Mouse (Mus musculus): ENCODE results near the gene Prkar2b. TPM values are rescaled to one million over a fixed set of nuclear protein-coding genes. Genes with fewer than 3 reads are reported as not detected.

The Prkar2b gene
- total and polyA plus RNA-seq, 3 experiments: 2.5 to 6.1 (median 2.9) TPM

DNA sequence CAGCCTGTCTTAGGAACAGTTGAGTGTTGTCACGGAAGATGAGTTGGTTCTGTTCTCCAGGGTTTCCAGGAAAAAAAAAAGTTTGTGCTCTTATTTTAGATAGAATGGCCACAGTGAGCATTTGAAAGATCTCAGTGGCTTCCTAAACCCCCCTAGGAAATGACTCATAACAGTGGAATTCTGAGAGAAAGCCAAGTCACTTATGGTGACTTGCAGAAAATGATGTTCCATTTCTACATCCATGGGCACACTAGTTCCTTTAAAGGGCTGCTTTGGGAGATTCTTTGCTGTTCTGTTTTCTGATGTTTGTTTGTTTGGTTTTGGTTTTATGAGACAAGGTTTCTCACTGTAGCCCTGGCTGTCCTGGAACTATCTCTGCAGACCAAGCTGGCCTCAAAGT lies 34.1 kb upstream of the Prkar2b start:
- Histone ChIP-seq H3K36me3 (replicated peaks in 1 of 2; ENCODE audit: control insufficient read depth in 1 of 2, insufficient read depth in 1 of 2, low read length in 1 of 2) (no peaks in the 10 kb centered on the region), H3K9me3 (replicated peaks; ENCODE audit: low read length) (peaks cover 11% of the 10 kb centered on the region), H3K27me3 (replicated peaks) (no peaks in the 10 kb centered on the region), H3K4me2 (ENCODE audit: insufficient read depth, low read depth, poor library complexity, severe bottlenecking) (no peak overlapping the region), H3K4me3 (replicated peaks in 1 of 3; ENCODE audit: low read depth in 2 of 3, low read length in 2 of 3, poor library complexity in 1 of 3) (no peak overlapping the region), H3K4me1 (ENCODE audit: control insufficient read depth in 1 of 2, insufficient read depth in 2 of 2) (no peaks in the 10 kb centered on the region), H3K27ac (ENCODE audit: insufficient read depth, low read depth) (no peak overlapping the region), H3K79me2 (replicated peaks; ENCODE audit: control insufficient read depth, extremely low read depth, insufficient read depth, poor library complexity, severe bottlenecking) (no peaks in the 10 kb centered on the region), H3K9ac (ENCODE audit: insufficient read depth, low read depth) (no peak overlapping the region)
- in situ Hi-C loops (cut with MboI; ENCODE audit: low pct_ligation_motif_present, low pct_unique_long_range_greater_than_20kb, low sequenced_read_pairs): no loop called here
- DNase-seq (ENCODE audit: extremely low read depth): no peak
- dilution Hi-C loops (cut with MboI; ENCODE audit: extremely low pct_ligation_motif_present, extremely low pct_unique_long_range_greater_than_20kb, low sequenced_read_pairs): no loop called here
- no peak for TF ChIP-seq ZNF384 (IDR thresholded peaks at IDR 0.05; ENCODE audit: low read depth, low read length)
- TF ChIP-seq UBTF (IDR thresholded peaks at IDR 0.05; ENCODE audit: low read depth, low read length): no peak
- no peak for TF ChIP-seq ZMIZ1 (IDR thresholded peaks at IDR 0.05; ENCODE audit: low read depth, low read length)
- TF ChIP-seq POLR2AphosphoS2 (IDR thresholded peaks at IDR 0.05; ENCODE audit: low read depth, low read length): no peak
- no peak for TF ChIP-seq MEF2A (IDR thresholded peaks at IDR 0.05; ENCODE audit: borderline replicate concordance, low read depth, low read length)
- TF ChIP-seq IRF4 (IDR thresholded peaks at IDR 0.05; ENCODE audit: low read depth, low read length): no peak
- no peak for TF ChIP-seq NRF1 (IDR thresholded peaks at IDR 0.05; ENCODE audit: low read depth, low read length)
- no peak for TF ChIP-seq TBP (conservative IDR thresholded peaks at IDR 0.05; ENCODE audit: low read depth, low read length)

GRCm38 (mm10) chr12:32092452-32092851 lies 31.4 kb upstream of the Prkar2b start:
- peaks cover 0 to 19% of the 10 kb centered on the region in 2 experiments; a peak in 2 of 4 replicates for H3K4me1 ChIP-seq (ENCODE audit: control insufficient read depth in 1 of 2, insufficient read depth in 2 of 2)
- H3K4me2 ChIP-seq (ENCODE audit: insufficient read depth, low read depth, poor library complexity, severe bottlenecking): no peak overlapping the region
- no peaks in the 10 kb centered on the region for H3K27me3 ChIP-seq (replicated peaks)
- no peaks in the 10 kb centered on the region for H3K79me2 ChIP-seq (replicated peaks; ENCODE audit: control insufficient read depth, extremely low read depth, insufficient read depth, poor library complexity, severe bottlenecking)
- dilution Hi-C loops (cut with MboI; ENCODE audit: extremely low pct_ligation_motif_present, extremely low pct_unique_long_range_greater_than_20kb, low sequenced_read_pairs) (no loop called here), in situ Hi-C loops (cut with MboI; ENCODE audit: low pct_ligation_motif_present, low pct_unique_long_range_greater_than_20kb, low sequenced_read_pairs) (no loop called here)
- H3K27ac ChIP-seq (ENCODE audit: insufficient read depth, low read depth): no peak overlapping the region
- no peak overlapping the region for H3K9ac ChIP-seq (ENCODE audit: insufficient read depth, low read depth)
- H3K9me3 ChIP-seq (replicated peaks; ENCODE audit: low read length): peaks cover 11% of the 10 kb centered on the region
- no peak for TF ChIP-seq ZMIZ1 (IDR thresholded peaks at IDR 0.05; ENCODE audit: low read depth, low read length)
- TF ChIP-seq BHLHE40 (IDR thresholded peaks at IDR 0.05; ENCODE audit: low read depth, low read length): no peak
- no peak for DNase-seq (ENCODE audit: extremely low read depth)
- no peaks in the 10 kb centered on the region for H3K36me3 ChIP-seq (replicated peaks in 1 of 2; ENCODE audit: control insufficient read depth in 1 of 2, insufficient read depth in 1 of 2, low read length in 1 of 2)
- no peak overlapping the region for H3K4me3 ChIP-seq (replicated peaks in 1 of 3; ENCODE audit: low read depth in 2 of 3, low read length in 2 of 3, poor library complexity in 1 of 3)

GRCm38 (mm10) chr12:32088566-32088965 lies 27.5 kb upstream of the Prkar2b start:
- H3K4me2 ChIP-seq (ENCODE audit: insufficient read depth, low read depth, poor library complexity, severe bottlenecking): no peak overlapping the region
- H3K27ac ChIP-seq (ENCODE audit: insufficient read depth, low read depth): no peak overlapping the region
- TF ChIP-seq ZMIZ1 (IDR thresholded peaks at IDR 0.05; ENCODE audit: low read depth, low read length) (no peak), SIN3A (IDR thresholded peaks at IDR 0.05; ENCODE audit: low read length) (no peak), KAT2A (IDR thresholded peaks at IDR 0.05; ENCODE audit: insufficient replicate concordance, low read length) (no peak), ZKSCAN1 (IDR thresholded peaks at IDR 0.05; ENCODE audit: borderline replicate concordance, low read depth, low read length) (no peak), CHD1 (IDR thresholded peaks at IDR 0.05; ENCODE audit: low read depth, low read length) (no peak), UBTF (IDR thresholded peaks at IDR 0.05; ENCODE audit: low read depth, low read length) (no peak), HCFC1 (IDR thresholded peaks at IDR 0.05; ENCODE audit: low read depth, low read length) (no peak), USF1 (IDR thresholded peaks at IDR 0.05; ENCODE audit: low read depth, low read length) (no peak), IRF4 (IDR thresholded peaks at IDR 0.05; ENCODE audit: low read depth, low read length) (no peak), RAD21 (IDR thresholded peaks at IDR 0.05; ENCODE audit: low read depth, low read length) (no peak), MXI1 (IDR thresholded peaks at IDR 0.05; ENCODE audit: low read depth, low read length) (no peak), TCF12 (IDR thresholded peaks at IDR 0.05; ENCODE audit: low read depth, low read length) (no peak), ZNF384 (IDR thresholded peaks at IDR 0.05; ENCODE audit: low read depth, low read length) (no peak), MAZ (IDR thresholded peaks at IDR 0.05; ENCODE audit: low read depth, low read length) (no peak)
- no peak overlapping the region for H3K9ac ChIP-seq (ENCODE audit: insufficient read depth, low read depth)
- in situ Hi-C loops (cut with MboI; ENCODE audit: low pct_ligation_motif_present, low pct_unique_long_range_greater_than_20kb, low sequenced_read_pairs): no loop called here
- dilution Hi-C loops (cut with MboI; ENCODE audit: extremely low pct_ligation_motif_present, extremely low pct_unique_long_range_greater_than_20kb, low sequenced_read_pairs): no loop called here
- no peaks in the 10 kb centered on the region for H3K79me2 ChIP-seq (replicated peaks; ENCODE audit: control insufficient read depth, extremely low read depth, insufficient read depth, poor library complexity, severe bottlenecking)
- no peak overlapping the region for H3K4me3 ChIP-seq (replicated peaks in 1 of 3; ENCODE audit: low read depth in 2 of 3, low read length in 2 of 3, poor library complexity in 1 of 3)
- peaks cover 4 to 31% of the 10 kb centered on the region in 2 experiments; a peak in 2 of 4 replicates for H3K4me1 ChIP-seq (ENCODE audit: control insufficient read depth in 1 of 2, insufficient read depth in 2 of 2)
- H3K36me3 ChIP-seq (replicated peaks in 1 of 2; ENCODE audit: control insufficient read depth in 1 of 2, insufficient read depth in 1 of 2, low read length in 1 of 2): no peaks in the 10 kb centered on the region
- H3K9me3 ChIP-seq (replicated peaks; ENCODE audit: low read length): peaks cover 11% of the 10 kb centered on the region
- DNase-seq (ENCODE audit: extremely low read depth): peak; percentile 14
- no peaks in the 10 kb centered on the region for H3K27me3 ChIP-seq (replicated peaks)
